Mouse (Mus musculus) ES-E14 (cell line): Measurements from ENCODE around the gene Gm7030.
"Not testable (repeated sequence)": the region's sequence is repeated elsewhere in the genome, so short reads cannot be mapped to it uniquely, and the experiment has no call there.

Experiments
- CHD2 ChIP-seq: IDR thresholded peaks from 2 replicates; pipeline ENCODE4 v1.6.1; 2014; ENCODE audit warnings: mild to moderate bottlenecking, low read depth, low read length, inconsistent platforms
- HCFC1 ChIP-seq: IDR thresholded peaks from 2 replicates; pipeline ENCODE4 v1.6.1; 2012; ENCODE audit warnings: low read length, inconsistent platforms, borderline replicate concordance; ENCODE audit not compliant: insufficient read depth
- MAFK ChIP-seq: IDR thresholded peaks from 2 replicates; pipeline ENCODE4 v1.6.1; 2014; ENCODE audit warnings: mild to moderate bottlenecking, low read depth, low read length, inconsistent platforms; ENCODE audit not compliant: insufficient read depth

DNA sequence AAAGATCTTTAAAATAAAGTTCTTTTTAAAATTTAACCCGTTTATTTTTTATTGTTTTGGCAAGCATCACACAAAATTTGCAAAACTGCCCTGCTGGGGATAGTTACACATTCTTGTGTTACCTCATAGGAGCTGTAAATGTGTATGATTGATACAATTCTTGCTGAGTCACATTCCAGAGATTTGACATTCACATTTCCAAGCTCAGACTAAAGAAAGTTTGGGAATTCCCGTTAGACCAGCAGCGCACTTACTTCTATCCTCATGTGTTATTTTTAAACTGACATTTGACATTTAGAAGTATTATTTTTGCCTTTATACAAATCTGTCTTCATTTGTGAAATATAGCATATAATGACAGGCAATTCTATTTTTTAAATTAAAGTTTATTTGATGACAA is 5.1 kb downstream of the Gm7030 start:
- TF ChIP-seq CHD2, MAFK, HCFC1: not testable (repeated sequence)
